ENCODE assay signal across 28 mouse cellular contexts in the genomic region with DNA sequence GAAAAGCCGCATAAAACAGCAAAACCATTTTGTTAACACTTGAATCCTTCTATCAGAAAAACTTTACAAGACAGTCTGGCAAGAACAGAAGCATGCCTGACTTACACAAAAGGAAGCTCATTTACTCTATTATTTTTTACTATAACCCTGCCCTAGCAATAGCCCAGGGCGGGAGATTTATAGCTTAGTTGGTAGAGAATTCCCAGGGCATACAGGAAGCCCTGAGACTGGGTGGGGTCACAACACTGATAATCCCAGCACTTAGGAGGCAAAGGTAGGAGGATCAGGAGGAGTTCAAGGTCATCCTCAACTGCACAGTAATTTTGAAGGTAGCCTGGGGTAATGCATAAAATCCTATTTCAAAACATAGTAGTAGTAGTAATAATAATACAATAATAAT. TPM values are rescaled to one million over a fixed set of nuclear protein-coding genes. Genes with fewer than 3 reads are reported as not detected.
A peak's percentile ranks its signal among the peaks of the same experiment; 100 is the strongest.
DNase-seq lines count a peak whose midpoint lies in the region; ATAC-seq and TF ChIP-seq lines count a peak whose summit lies in the region.
"Had no signal": no experiment of that assay in that cellular context is flagged by ENCODE, and none has a peak within 500 bp of the region (broad histone marks: within the 10 kb centered on the region; RNA-seq: fewer than 3 reads in every experiment).

No protein-coding gene starts in this region.

- WGBS in kidney, adult 2 months: 66% methylated on average over 2 of the region's 2 CpGs
- 65% methylated on average over 2 of the region's 2 CpGs for WGBS in intestine, embryonic 15.5 days
- 61% methylated on average over 2 of the region's 2 CpGs for WGBS in intestine, embryonic 16.5 days

- TF ChIP-seq POLR2A in kidney, adult 2 months (IDR thresholded peaks at IDR 0.05; ENCODE audit: low read depth, low read length): no peak

- no peak overlapping the region for H3K4me2 ChIP-seq in intestine, embryonic 15.5 days (replicated peaks)
- H3K4me2 ChIP-seq in intestine, embryonic 16.5 days (ENCODE audit: low read depth, low read length): no peak overlapping the region
- H3K4me2 ChIP-seq: embryonic facial prominence, embryonic 13.5 days; forebrain, embryonic 12.5 days; forebrain, embryonic 15.5 days; heart, embryonic 15.5 days; hindbrain, embryonic 13.5 days had no signal

- no peak for TF ChIP-seq CTCF in kidney, adult 2 months (conservative IDR thresholded peaks at IDR 0.05; ENCODE audit: insufficient read depth, insufficient read length, low read depth, low read length)

- no peaks in the 10 kb centered on the region; the same call in none of the 2 replicates for H3K36me3 ChIP-seq in kidney, adult 2 months (ENCODE audit: control insufficient read depth, insufficient read depth, low read length)
- 0 out of 2 replicates have a peak, but pooled peaks cover 5% of the 10 kb centered on the region for H3K36me3 ChIP-seq in intestine, embryonic 15.5 days
- H3K36me3 ChIP-seq in intestine, embryonic 16.5 days (ENCODE audit: control insufficient read depth, insufficient read depth, low read length): no peaks in the 10 kb centered on the region

- DNase-seq in kidney, adult 2 months: no peak
- DNase-seq in kidney, postnatal 36 days: no peak
- no peak for DNase-seq in embryo, embryonic 10.5 days (ENCODE audit: low spot score)
- DNase-seq: adrenal gland, adult 2 months; adrenal gland, postnatal 14 days; cerebellum, adult 11 months; cerebellum, adult 2 months; cerebellum, adult 9-11 months; cerebellum, postnatal 25 days; embryo, embryonic 11 days; gastrocnemius, adult 2 months; gastrocnemius, postnatal 14 days; heart, adult 18-20 months; heart, postnatal 10 days; heart, postnatal 36 days had no signal

- H3K9me3 ChIP-seq in intestine, embryonic 15.5 days: no peaks in the 10 kb centered on the region
- no peaks in the 10 kb centered on the region for H3K9me3 ChIP-seq in intestine, embryonic 16.5 days (ENCODE audit: control insufficient read depth, low read length)
- H3K9me3 ChIP-seq: embryonic facial prominence, embryonic 10.5 days; embryonic facial prominence, embryonic 13.5 days; forebrain, embryonic 12.5 days; forebrain, embryonic 15.5 days; heart, embryonic 15.5 days; hindbrain, embryonic 10.5 days; hindbrain, embryonic 13.5 days had no signal

- no peak overlapping the region for H3K9ac ChIP-seq in intestine, embryonic 15.5 days
- no peak overlapping the region for H3K9ac ChIP-seq in intestine, embryonic 16.5 days (ENCODE audit: low read depth, low read length)
- H3K9ac ChIP-seq: embryonic facial prominence, embryonic 13.5 days; forebrain, embryonic 12.5 days; forebrain, embryonic 15.5 days; heart, embryonic 15.5 days; hindbrain, embryonic 13.5 days had no signal

- H3K27me3 ChIP-seq in kidney, adult 2 months (replicated peaks; ENCODE audit: control insufficient read depth, insufficient read depth, low read length): no peaks in the 10 kb centered on the region
- H3K27me3 ChIP-seq in intestine, embryonic 15.5 days (replicated peaks): no peaks in the 10 kb centered on the region
- H3K27me3 ChIP-seq in intestine, embryonic 16.5 days (replicated peaks; ENCODE audit: control insufficient read depth, insufficient read depth, low read length): no peaks in the 10 kb centered on the region
- H3K27me3 ChIP-seq: embryonic facial prominence, embryonic 13.5 days; forebrain, embryonic 12.5 days; forebrain, embryonic 15.5 days; heart, embryonic 15.5 days; hindbrain, embryonic 13.5 days had no signal

- peak overlapping the region; percentile 78; the same call in 1 of the 2 replicates for H3K27ac ChIP-seq in kidney, adult 2 months (ENCODE audit: insufficient read depth, low read depth, low read length)
- peak overlapping the region; percentile 68; the same call in 1 of the 2 replicates for H3K27ac ChIP-seq in intestine, embryonic 15.5 days
- peak overlapping the region; percentile 75 for H3K27ac ChIP-seq in intestine, embryonic 16.5 days (ENCODE audit: low read length)
- H3K27ac ChIP-seq: embryonic facial prominence, embryonic 10.5 days; embryonic facial prominence, embryonic 13.5 days; forebrain, embryonic 12.5 days; forebrain, embryonic 15.5 days; gastrocnemius, adult 2 months; heart, embryonic 15.5 days; hindbrain, embryonic 10.5 days; hindbrain, embryonic 13.5 days had no signal

- no peaks in the 10 kb centered on the region; the same call in 1 of the 2 replicates for H3K4me1 ChIP-seq in kidney, adult 2 months (ENCODE audit: control insufficient read depth, insufficient read depth, low read length)
- 0 out of 2 replicates have a peak, but pooled peaks cover 3% of the 10 kb centered on the region for H3K4me1 ChIP-seq in intestine, embryonic 15.5 days (replicated peaks)
- no peaks in the 10 kb centered on the region for H3K4me1 ChIP-seq in intestine, embryonic 16.5 days (ENCODE audit: control insufficient read depth, insufficient read depth, low read length)
- H3K4me1 ChIP-seq: embryonic facial prominence, embryonic 10.5 days; embryonic facial prominence, embryonic 13.5 days; forebrain, embryonic 12.5 days; heart, embryonic 15.5 days; hindbrain, embryonic 10.5 days; hindbrain, embryonic 13.5 days had no signal

- ATAC-seq in intestine, embryonic 15.5 days: peak; percentile 95
- peak; percentile 92 for ATAC-seq in intestine, embryonic 16.5 days
- no peak for ATAC-seq in monocyte, adult 5-6 weeks (replicated peaks; ENCODE audit: insufficient number of reproducible peaks, low FRiP score, low TSS enrichment, poor library complexity, severe bottlenecking)
- ATAC-seq: CD4-positive, CD25-positive, alpha-beta regulatory T cell, adult 4 months; forebrain, embryonic 15.5 days; hindbrain, embryonic 16.5 days had no signal

- no peak overlapping the region for H3K4me3 ChIP-seq in kidney, adult 2 months (ENCODE audit: insufficient read depth, low read depth, low read length)
- no peak overlapping the region for H3K4me3 ChIP-seq in intestine, embryonic 15.5 days (replicated peaks)
- H3K4me3 ChIP-seq in intestine, embryonic 16.5 days (ENCODE audit: low read length): no peak overlapping the region
- H3K4me3 ChIP-seq: embryonic facial prominence, embryonic 10.5 days; embryonic facial prominence, embryonic 13.5 days; erythroblast, embryonic 14.5 days; forebrain, embryonic 12.5 days; forebrain, embryonic 15.5 days; gastrocnemius, adult 2 months; heart, embryonic 15.5 days; hindbrain, embryonic 10.5 days; hindbrain, embryonic 13.5 days had no signal

RNA-seq across cellular contexts. Expression of a gene that starts 24.4 kb away (rescaled TPM):
- polyA plus RNA-seq in kidney, adult 2 months (2012; rRNA removed): 136 and 225 TPM in 2 replicates
- polyA plus RNA-seq in intestine, embryonic 15.5 days (2015; fragmentation: Nextera tagmentation; extraction: Ambion mirVana): 194 and 206 TPM in 2 replicates
- polyA plus RNA-seq in intestine, embryonic 16.5 days (2015; fragmentation: Nextera tagmentation; extraction: Ambion mirVana): 175 and 183 TPM in 2 replicates
- total RNA-seq in monocyte, adult 5-6 weeks (2017): 61.1 to 104 TPM (median 69.2 TPM) in 3 replicates

RNA-seq across cellular contexts. Expression of a gene that starts 24.7 kb away (rescaled TPM):
- polyA plus RNA-seq in kidney, adult 2 months (2012; rRNA removed): 3.7 and 6.9 TPM in 2 replicates
- 42.0 and 47.7 TPM in 2 replicates for polyA plus RNA-seq in intestine, embryonic 15.5 days (2015; fragmentation: Nextera tagmentation; extraction: Ambion mirVana)
- polyA plus RNA-seq in intestine, embryonic 16.5 days (2015; fragmentation: Nextera tagmentation; extraction: Ambion mirVana): 42.7 and 43.2 TPM in 2 replicates
- total RNA-seq in monocyte, adult 5-6 weeks (2017): 38.0 to 39.8 TPM (median 38.2 TPM) in 3 replicates
